9 mouse cellular contexts compared by ENCODE assay signal in the genomic region with DNA sequence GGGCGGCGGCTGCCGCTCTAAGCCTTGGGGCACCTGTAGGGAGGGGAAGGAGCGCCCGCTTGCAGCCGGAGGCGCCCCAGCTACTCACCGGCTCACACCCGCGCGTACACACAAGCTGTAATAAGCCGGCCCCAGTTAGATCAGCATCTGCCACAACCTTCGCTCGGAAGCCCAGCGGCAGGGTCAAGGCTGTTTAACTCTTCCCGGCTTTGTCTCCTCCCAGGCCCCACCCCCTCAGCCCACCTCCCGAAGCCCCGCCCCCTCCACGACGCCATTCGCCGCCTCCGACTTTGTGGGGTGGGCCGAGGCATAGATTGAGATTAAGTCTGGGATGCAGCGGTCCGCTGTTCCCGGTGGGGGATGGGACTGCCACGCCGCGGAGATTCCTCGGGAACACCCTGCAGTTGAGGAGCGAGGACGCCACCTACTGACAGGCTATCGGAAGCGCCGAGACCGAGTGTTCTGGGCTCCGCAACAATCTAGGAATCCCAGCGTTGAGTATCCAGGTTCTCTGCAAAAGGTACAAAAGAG. TPM values are rescaled to one million over a fixed set of nuclear protein-coding genes. Genes with fewer than 3 reads are reported as not detected.
A peak's percentile ranks its signal among the peaks of the same experiment; 100 is the strongest.
DNase-seq lines count a peak whose midpoint lies in the region; ATAC-seq and TF ChIP-seq lines count a peak whose summit lies in the region.
"Had no signal": no experiment of that assay in that cellular context is flagged by ENCODE, and none has a peak within 500 bp of the region (broad histone marks: within the 10 kb centered on the region; RNA-seq: fewer than 3 reads in every experiment).

No protein-coding gene starts in this region.

- no peaks in the 10 kb centered on the region for H3K27me3 ChIP-seq in heart, embryonic 15.5 days
- no peaks in the 10 kb centered on the region for H3K27me3 ChIP-seq in liver, embryonic 14.5 days (ENCODE audit: control insufficient read depth, insufficient read depth, low read length)
- no peaks in the 10 kb centered on the region for H3K27me3 ChIP-seq in neural tube, embryonic 11.5 days (ENCODE audit: control insufficient read depth, insufficient read depth, low read length)
- no peaks in the 10 kb centered on the region for H3K27me3 ChIP-seq in stomach, postnatal 0 days (ENCODE audit: control insufficient read depth, insufficient read depth, low read length)

- 0 out of 2 replicates have a peak, but pooled peaks cover 2% of the 10 kb centered on the region for H3K36me3 ChIP-seq in heart, embryonic 15.5 days
- no peaks in the 10 kb centered on the region for H3K36me3 ChIP-seq in liver, embryonic 14.5 days (replicated peaks; ENCODE audit: control insufficient read depth, insufficient read depth, low read depth)
- peaks cover 2% of the 10 kb centered on the region; the same call in 1 of the 2 replicates for H3K36me3 ChIP-seq in neural tube, embryonic 11.5 days (ENCODE audit: control insufficient read depth, insufficient read depth, low read length)
- H3K36me3 ChIP-seq in stomach, postnatal 0 days (ENCODE audit: control insufficient read depth, insufficient read depth, low read length) = 0 out of 2 replicates have a peak, but pooled peaks cover 2% of the 10 kb centered on the region

- H3K9ac ChIP-seq in heart, embryonic 15.5 days = peak overlapping the region; percentile 75
- H3K9ac ChIP-seq in liver, embryonic 14.5 days (replicated peaks) = peak overlapping the region; percentile 57
- peak overlapping the region; percentile 77 for H3K9ac ChIP-seq in neural tube, embryonic 11.5 days (ENCODE audit: low read length)
- peak overlapping the region; percentile 74 for H3K9ac ChIP-seq in stomach, postnatal 0 days (ENCODE audit: low read length)

- no peak for TF ChIP-seq EP300 in liver, embryonic 14.5 days (IDR thresholded peaks at IDR 0.05; ENCODE audit: low read depth)
- no peak for TF ChIP-seq EP300 in stomach, postnatal 0 days (optimal IDR thresholded peaks at IDR 0.05)

- ATAC-seq in heart, embryonic 15.5 days (replicated peaks; ENCODE audit: insufficient number of reproducible peaks, insufficient read depth, low FRiP score, low read depth) = peak; percentile 93
- ATAC-seq in liver, embryonic 14.5 days (ENCODE audit: insufficient read depth) = peak; percentile 81
- ATAC-seq in neural tube, embryonic 11.5 days (ENCODE audit: insufficient read depth, low FRiP score, low TSS enrichment) = peak; percentile 94
- peak; percentile 92 for ATAC-seq in stomach, postnatal 0 days (ENCODE audit: low FRiP score, low TSS enrichment)

- DNase-seq in CD4-positive, CD25-positive, alpha-beta regulatory T cell, adult 2 months (ENCODE audit: low read depth, low spot score) = peak; percentile 90
- peak; percentile 89 for DNase-seq in fibroblast of lung, adult 2 months (ENCODE audit: low read depth)
- peak; percentile 99 for DNase-seq in kidney, postnatal 25 days
- DNase-seq in liver, embryonic 14.5 days (ENCODE audit: low read depth in 3 of 3, low spot score in 3 of 3) = peak; percentile 75 to 85 (median 77)
- DNase-seq in neural tube, embryonic 11.5 days (ENCODE audit: low spot score) = peak; percentile 98
- peak; percentile 98 for DNase-seq in stomach, postnatal 0 days (ENCODE audit: low spot score)

- H3K9me3 ChIP-seq in heart, embryonic 15.5 days (replicated peaks) = no peaks in the 10 kb centered on the region
- H3K9me3 ChIP-seq in liver, embryonic 14.5 days (ENCODE audit: control insufficient read depth, low read length) = no peaks in the 10 kb centered on the region
- no peaks in the 10 kb centered on the region for H3K9me3 ChIP-seq in neural tube, embryonic 11.5 days (ENCODE audit: control insufficient read depth, low read length)
- no peaks in the 10 kb centered on the region for H3K9me3 ChIP-seq in stomach, postnatal 0 days (ENCODE audit: control insufficient read depth, low read length)

- peak overlapping the region; percentile 42 for H3K27ac ChIP-seq in brown adipose tissue, adult 24 weeks (replicated peaks; ENCODE audit: low read depth, low read length)
- H3K27ac ChIP-seq in heart, embryonic 15.5 days = peak overlapping the region; percentile 98
- peak overlapping the region; percentile 90 for H3K27ac ChIP-seq in liver, embryonic 14.5 days
- H3K27ac ChIP-seq in neural tube, embryonic 11.5 days (ENCODE audit: low read depth, low read length) = peak overlapping the region; percentile 90
- peak overlapping the region; percentile 96 for H3K27ac ChIP-seq in stomach, postnatal 0 days (replicated peaks)

- WGBS in heart, embryonic 15.5 days = under 1% methylated on average over 39 of the region's 39 CpGs
- under 1% methylated on average over 39 of the region's 39 CpGs for WGBS in liver, embryonic 14.5 days (ENCODE audit: insufficient replicate concordance)
- WGBS in neural tube, embryonic 11.5 days = 0% methylated on average over 39 of the region's 39 CpGs
- 0% methylated on average over 39 of the region's 39 CpGs for WGBS in stomach, postnatal 0 days

- H3K4me3 ChIP-seq in brown adipose tissue, adult 24 weeks (ENCODE audit: insufficient read depth, low read depth, low read length) = peak overlapping the region; percentile 64
- H3K4me3 ChIP-seq in heart, embryonic 15.5 days = peak overlapping the region; percentile 88
- peak overlapping the region; percentile 63 to 87 for H3K4me3 ChIP-seq in liver, embryonic 14.5 days (ENCODE audit: insufficient read depth in 1 of 2, low read depth in 2 of 2, low read length in 2 of 2)
- peak overlapping the region; percentile 52 for H3K4me3 ChIP-seq in neural tube, embryonic 11.5 days (ENCODE audit: low read depth, low read length)
- H3K4me3 ChIP-seq in stomach, postnatal 0 days (ENCODE audit: low read depth, low read length) = peak overlapping the region; percentile 67

- H3K4me1 ChIP-seq in brown adipose tissue, adult 24 weeks (ENCODE audit: control insufficient read depth, insufficient read depth, insufficient read length, low read length) = peaks cover 6% of the 10 kb centered on the region; the same call in 1 of the 2 replicates
- peaks cover 12% of the 10 kb centered on the region for H3K4me1 ChIP-seq in heart, embryonic 15.5 days (replicated peaks)
- H3K4me1 ChIP-seq in liver, embryonic 14.5 days (replicated peaks; ENCODE audit: control insufficient read depth in 2 of 2, insufficient read depth in 2 of 2, low read length in 1 of 2) = peaks cover 4 to 13% of the 10 kb centered on the region in 2 experiments
- H3K4me1 ChIP-seq in neural tube, embryonic 11.5 days (ENCODE audit: control insufficient read depth, insufficient read depth, low read length) = peaks cover 4% of the 10 kb centered on the region; the same call in 1 of the 2 replicates
- no peaks in the 10 kb centered on the region for H3K4me1 ChIP-seq in stomach, postnatal 0 days (replicated peaks; ENCODE audit: control insufficient read depth, insufficient read depth)

- H3K4me2 ChIP-seq in heart, embryonic 15.5 days = peak overlapping the region; percentile 81
- peak overlapping the region; percentile 91 for H3K4me2 ChIP-seq in liver, embryonic 14.5 days (ENCODE audit: low read depth)
- H3K4me2 ChIP-seq in neural tube, embryonic 11.5 days (ENCODE audit: low read depth) = peak overlapping the region; percentile 53
- H3K4me2 ChIP-seq in stomach, postnatal 0 days (replicated peaks; ENCODE audit: low read depth) = peak overlapping the region; percentile 73

- TF ChIP-seq CTCF in liver, embryonic 14.5 days (IDR thresholded peaks at IDR 0.05; ENCODE audit: low read depth) = peak; percentile 86
- peak; percentile 90 for TF ChIP-seq CTCF in stomach, postnatal 0 days (IDR thresholded peaks at IDR 0.05; ENCODE audit: low read depth)

RNA-seq across cellular contexts. Expression of a gene that starts 7.3 kb away (rescaled TPM):
- 333 and 355 TPM in 2 replicates for polyA plus RNA-seq in brown adipose tissue, adult 24 weeks (2012; ENCODE audit: insufficient read depth, insufficient read length, missing spikeins)
- 56.0 and 76.9 TPM in 2 replicates for polyA plus RNA-seq in heart, embryonic 15.5 days (2015; fragmentation: Nextera tagmentation; extraction: Ambion mirVana)
- 24.7 and 34.6 TPM in 2 replicates for polyA plus RNA-seq in liver, embryonic 14.5 days (2012; rRNA removed)
- polyA plus RNA-seq in liver, embryonic 14.5 days (2014; fragmentation: Nextera tagmentation; extraction: Ambion mirVana) = 96.0 and 99.7 TPM in 2 replicates
- 405 and 436 TPM in 2 replicates for polyA plus RNA-seq in neural tube, embryonic 11.5 days (2014; fragmentation: Nextera tagmentation; extraction: Ambion mirVana)
- polyA plus RNA-seq in stomach, postnatal 0 days (2015; fragmentation: Nextera tagmentation; extraction: Ambion mirVana) = 162 and 177 TPM in 2 replicates

RNA-seq across cellular contexts. Expression of a gene that starts 7.5 kb away (rescaled TPM):
- polyA plus RNA-seq in brown adipose tissue, adult 24 weeks (2012; ENCODE audit: insufficient read depth, insufficient read length, missing spikeins) = 9.1 and 9.5 TPM in 2 replicates
- polyA plus RNA-seq in heart, embryonic 15.5 days (2015; fragmentation: Nextera tagmentation; extraction: Ambion mirVana) = 5.0 and 6.8 TPM in 2 replicates
- polyA plus RNA-seq in liver, embryonic 14.5 days (2012; rRNA removed) = 1.6 and 2.6 TPM in 2 replicates
- 4.9 and 5.1 TPM in 2 replicates for polyA plus RNA-seq in liver, embryonic 14.5 days (2014; fragmentation: Nextera tagmentation; extraction: Ambion mirVana)
- polyA plus RNA-seq in neural tube, embryonic 11.5 days (2014; fragmentation: Nextera tagmentation; extraction: Ambion mirVana) = 20.6 TPM in 2 replicates
- 3.9 and 4.4 TPM in 2 replicates for polyA plus RNA-seq in stomach, postnatal 0 days (2015; fragmentation: Nextera tagmentation; extraction: Ambion mirVana)

RNA-seq across cellular contexts. Expression of a gene that starts 56.0 kb away (rescaled TPM):
- not detected in 2 replicates for polyA plus RNA-seq in brown adipose tissue, adult 24 weeks (2012; ENCODE audit: insufficient read depth, insufficient read length, missing spikeins)
- 0.14 and 0.38 TPM in 2 replicates for polyA plus RNA-seq in heart, embryonic 15.5 days (2015; fragmentation: Nextera tagmentation; extraction: Ambion mirVana)
- polyA plus RNA-seq in liver, embryonic 14.5 days (2012; rRNA removed) = 0.10 and 0.13 TPM in 2 replicates
- polyA plus RNA-seq in liver, embryonic 14.5 days (2014; fragmentation: Nextera tagmentation; extraction: Ambion mirVana) = 0.08 and 0.18 TPM in 2 replicates
- 0.18 TPM in 1 of 2 replicates, not detected in the other for polyA plus RNA-seq in neural tube, embryonic 11.5 days (2014; fragmentation: Nextera tagmentation; extraction: Ambion mirVana)
- 0.16 and 0.27 TPM in 2 replicates for polyA plus RNA-seq in stomach, postnatal 0 days (2015; fragmentation: Nextera tagmentation; extraction: Ambion mirVana)

RNA-seq across cellular contexts. Expression of a gene that starts 59.6 kb away (rescaled TPM):
- not detected in 2 replicates for polyA plus RNA-seq in brown adipose tissue, adult 24 weeks (2012; ENCODE audit: insufficient read depth, insufficient read length, missing spikeins)
- not detected in 2 replicates for polyA plus RNA-seq in heart, embryonic 15.5 days (2015; fragmentation: Nextera tagmentation; extraction: Ambion mirVana)
- polyA plus RNA-seq in liver, embryonic 14.5 days (2012; rRNA removed) = 0.08 TPM in 1 of 2 replicates, not detected in the other
- polyA plus RNA-seq in liver, embryonic 14.5 days (2014; fragmentation: Nextera tagmentation; extraction: Ambion mirVana) = not detected in 2 replicates
- polyA plus RNA-seq in neural tube, embryonic 11.5 days (2014; fragmentation: Nextera tagmentation; extraction: Ambion mirVana) = not detected in 2 replicates
- not detected in 2 replicates for polyA plus RNA-seq in stomach, postnatal 0 days (2015; fragmentation: Nextera tagmentation; extraction: Ambion mirVana)
- polyA plus RNA-seq: gonadal fat pad, adult 2 months had no signal

Comparison
In these comparisons a context has a peak if more than half of its experiments do, and no peak if none do; other contexts are left out.
1. Peak in every context shown above with its lines: DNase-seq, ATAC-seq, H3K4me3 ChIP-seq and H3K27ac ChIP-seq.
2. H3K27ac ChIP-seq: peak in every context shown above with its lines; median percentile 98 in heart, embryonic 15.5 days; 96 in stomach, postnatal 0 days; 90 in liver, embryonic 14.5 days; 90 in neural tube, embryonic 11.5 days; 42 in brown adipose tissue, adult 24 weeks.